14 mouse cellular contexts compared by ENCODE assay signal in the genomic region with DNA sequence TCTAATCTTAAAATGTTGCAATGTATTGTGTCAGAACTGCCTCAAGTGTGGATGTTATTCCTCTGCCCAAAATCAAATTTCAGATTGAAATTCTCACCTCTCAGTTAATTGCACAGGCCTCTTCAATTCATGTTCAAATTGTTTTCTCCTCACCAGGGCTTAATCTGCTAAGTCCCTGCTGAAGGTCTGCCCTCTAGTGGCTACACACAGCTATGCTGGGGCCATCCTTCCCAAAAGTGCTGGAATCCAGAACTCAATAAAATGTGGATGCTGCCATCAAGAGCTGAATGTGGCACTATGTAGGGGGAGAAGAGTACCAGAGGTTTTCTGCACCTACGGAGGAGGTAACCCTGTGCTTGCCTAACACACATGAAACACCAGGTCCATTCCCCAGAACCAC. TPM values are rescaled to one million over a fixed set of nuclear protein-coding genes. Genes with fewer than 3 reads are reported as not detected.
A peak's percentile ranks its signal among the peaks of the same experiment; 100 is the strongest.
DNase-seq lines count a peak whose midpoint lies in the region; ATAC-seq and TF ChIP-seq lines count a peak whose summit lies in the region.
"Had no signal": no experiment of that assay in that cellular context is flagged by ENCODE, and none has a peak within 500 bp of the region (broad histone marks: within the 10 kb centered on the region; RNA-seq: fewer than 3 reads in every experiment).

No protein-coding gene starts in this region.

- no peaks in the 10 kb centered on the region for H3K36me3 ChIP-seq in heart, adult 2 months (ENCODE audit: control insufficient read depth, insufficient read depth, low read length)
- H3K36me3 ChIP-seq in lung, embryonic 14.5 days (ENCODE audit: insufficient read depth) = no peaks in the 10 kb centered on the region
- no peaks in the 10 kb centered on the region for H3K36me3 ChIP-seq in forebrain, embryonic 15.5 days
- H3K36me3 ChIP-seq: heart, embryonic 12.5 days had no signal

- no peak for TF ChIP-seq POLR2A in heart, adult 2 months (IDR thresholded peaks at IDR 0.05; ENCODE audit: insufficient read depth, low read depth, low read length)

- TF ChIP-seq EP300 in heart, adult 2 months (IDR thresholded peaks at IDR 0.05; ENCODE audit: insufficient read depth, low read depth, low read length) = no peak

- H3K4me2 ChIP-seq in lung, embryonic 14.5 days = no peak overlapping the region
- no peak overlapping the region for H3K4me2 ChIP-seq in forebrain, embryonic 15.5 days (replicated peaks)
- H3K4me2 ChIP-seq: heart, embryonic 12.5 days had no signal

- peak; percentile 62 for TF ChIP-seq CTCF in heart, adult 2 months (IDR thresholded peaks at IDR 0.05)
- peak; percentile 44 for TF ChIP-seq CTCF in lung, embryonic 14.5 days (IDR thresholded peaks at IDR 0.05; ENCODE audit: low read depth)

- no peak for ATAC-seq in lung, embryonic 14.5 days (ENCODE audit: insufficient read depth)
- no peak for ATAC-seq in forebrain, embryonic 15.5 days (replicated peaks)

- 47% methylated on average over 1 of the region's 1 CpGs for WGBS in heart, adult 2 months
- WGBS in lung, embryonic 14.5 days = 42% methylated on average over 1 of the region's 1 CpGs
- WGBS in forebrain, embryonic 15.5 days = 39% methylated on average over 1 of the region's 1 CpGs

- no peak overlapping the region for H3K27ac ChIP-seq in heart, adult 2 months
- no peak overlapping the region for H3K27ac ChIP-seq in lung, embryonic 14.5 days (ENCODE audit: low read depth)
- H3K27ac ChIP-seq in forebrain, embryonic 15.5 days (replicated peaks) = no peak overlapping the region

- H3K4me3 ChIP-seq in heart, adult 2 months = no peak overlapping the region
- no peak overlapping the region for H3K4me3 ChIP-seq in lung, embryonic 14.5 days (ENCODE audit: low read depth, low read length)
- no peak overlapping the region for H3K4me3 ChIP-seq in forebrain, embryonic 15.5 days
- H3K4me3 ChIP-seq: heart, embryonic 12.5 days had no signal

- intact Hi-C loops in heart, adult 2 months (cut with DNase I) = no loop called here

- H3K9ac ChIP-seq in heart, adult 2 months (ENCODE audit: low read depth, low read length) = no peak overlapping the region
- no peak overlapping the region for H3K9ac ChIP-seq in lung, embryonic 14.5 days
- no peak overlapping the region for H3K9ac ChIP-seq in forebrain, embryonic 15.5 days (replicated peaks)
- H3K9ac ChIP-seq: heart, embryonic 12.5 days had no signal

- H3K79me2 ChIP-seq in heart, adult 2 months (replicated peaks; ENCODE audit: control insufficient read depth, insufficient read depth, low read length) = no peaks in the 10 kb centered on the region

- no peaks in the 10 kb centered on the region for H3K9me3 ChIP-seq in lung, embryonic 14.5 days (ENCODE audit: low read depth, low read length)
- no peaks in the 10 kb centered on the region for H3K9me3 ChIP-seq in forebrain, embryonic 15.5 days
- H3K9me3 ChIP-seq: heart, embryonic 12.5 days had no signal

- H3K27me3 ChIP-seq in heart, adult 2 months (ENCODE audit: control insufficient read depth, insufficient read depth, low read length) = no peaks in the 10 kb centered on the region
- no peaks in the 10 kb centered on the region for H3K27me3 ChIP-seq in lung, embryonic 14.5 days (ENCODE audit: insufficient read depth, low read length)
- H3K27me3 ChIP-seq in forebrain, embryonic 15.5 days = no peaks in the 10 kb centered on the region
- H3K27me3 ChIP-seq: heart, embryonic 12.5 days had no signal

- no peak for DNase-seq in heart, adult 2 months
- no peak for DNase-seq in heart, adult 8-10 months (ENCODE audit: low spot score)
- DNase-seq in lung, embryonic 14.5 days = peak; percentile 4
- no peak for DNase-seq in lung, postnatal 4 days
- DNase-seq in Muller cell, postnatal 12 days (ENCODE audit: inconsistent ontology term) = peak; percentile 2
- DNase-seq in kidney, postnatal 14 days = peak; percentile 2
- DNase-seq in urinary bladder, postnatal 25 days (ENCODE audit: low spot score) = no peak
- DNase-seq: lung, adult 18-20 months had no signal

- H3K4me1 ChIP-seq in heart, adult 2 months (ENCODE audit: control insufficient read depth, insufficient read depth, low read length) = no peaks in the 10 kb centered on the region
- H3K4me1 ChIP-seq in lung, embryonic 14.5 days (ENCODE audit: insufficient read depth) = no peaks in the 10 kb centered on the region
- no peaks in the 10 kb centered on the region for H3K4me1 ChIP-seq in forebrain, embryonic 15.5 days
- H3K4me1 ChIP-seq: heart, embryonic 12.5 days had no signal

RNA-seq across cellular contexts. Expression of a gene that starts 41.2 kb away (rescaled TPM):
- not detected for total RNA-seq in heart, adult 2 months (2021)
- 0.45 TPM in 1 of 2 replicates, not detected in the other for polyA plus RNA-seq in heart, adult 2 months (2012; rRNA removed)
- total RNA-seq in heart, adult 8-10 months (2022) = not detected
- polyA plus RNA-seq in lung, embryonic 14.5 days (2014; fragmentation: Nextera tagmentation; extraction: Ambion mirVana) = not detected in 2 replicates
- not detected in 2 replicates for polyA plus RNA-seq in forebrain, embryonic 15.5 days (2015; fragmentation: Nextera tagmentation; extraction: Ambion mirVana)
- total RNA-seq: layer of hippocampus, postnatal 10 days had no signal
- polyA plus RNA-seq: embryonic facial prominence, embryonic 14.5 days; heart, embryonic 12.5 days; neural tube, embryonic 11.5 days; stomach, embryonic 16.5 days had no signal

Comparison
In these comparisons a context has a peak if more than half of its experiments do, and no peak if none do; other contexts are left out.
1. DNase-seq: peak in lung, embryonic 14.5 days (single experiment), Muller cell, postnatal 12 days (single experiment) and kidney, postnatal 14 days (single experiment); none in heart, adult 2 months (0 of 2), heart, adult 8-10 months (single experiment), lung, postnatal 4 days (0 of 2) and urinary bladder, postnatal 25 days (single experiment).